Mouse (Mus musculus) neural tube, embryonic 14.5 days (tissue): ENCODE results near the gene Atad5. TPM values are rescaled to one million over a fixed set of nuclear protein-coding genes. Genes with fewer than 3 reads are reported as not detected.

ENCODE experiments used
- ATAC-seq: fragments of 200-750 bp; cut with Nextera tagmentation; 2 replicates; pipeline ENCODE4 v1.8.0; 2017; ENCODE audit warnings: low read depth, mild to moderate bottlenecking, moderate TSS enrichment, moderate library complexity
- H3K27ac ChIP-seq: fragments of 300-500 bp; sonication (generic); 2 replicates; pipeline ENCODE4 v1.5.1; 2014; ENCODE audit warnings: low read depth, mild to moderate bottlenecking, control low read depth, low read length, moderate library complexity, mixed read lengths
- H3K27me3 ChIP-seq: fragments of 300-500 bp; sonication (generic); 2 replicates; pipeline ENCODE4 v1.6.1; 2014; ENCODE audit warnings: low read length; ENCODE audit not compliant: control insufficient read depth, insufficient read depth
- H3K36me3 ChIP-seq: fragments of 300-500 bp; sonication (generic); 2 replicates; pipeline ENCODE4 v1.6.1; 2014; ENCODE audit warnings: low read length, mixed read lengths; ENCODE audit not compliant: control insufficient read depth, insufficient read depth
- H3K4me1 ChIP-seq: fragments of 300-500 bp; sonication (generic); 2 replicates; pipeline ENCODE4 v1.6.1; 2014; ENCODE audit warnings: low read length; ENCODE audit not compliant: control insufficient read depth, insufficient read depth
- H3K4me2 ChIP-seq: fragments of 300-500 bp; sonication (generic); 2 replicates; pipeline ENCODE4 v1.6.1; 2014; ENCODE audit warnings: mild to moderate bottlenecking, low read depth, low read length, control low read depth
- H3K4me3 ChIP-seq: fragments of 300-500 bp; sonication (generic); 2 replicates; pipeline ENCODE4 v1.5.1; 2014; ENCODE audit warnings: low read depth, low read length, control low read depth, mixed read lengths
- H3K9ac ChIP-seq: fragments of 300-500 bp; sonication (generic); replicated peaks from 2 replicates; pipeline ENCODE4 v1.6.1; 2014; ENCODE audit warnings: low read depth, mild to moderate bottlenecking, control low read depth, low read length, mixed read lengths
- H3K9me3 ChIP-seq: fragments of 300-500 bp; sonication (generic); 2 replicates; pipeline ENCODE4 v1.6.1; 2016; ENCODE audit warnings: low read length; ENCODE audit not compliant: control insufficient read depth
- WGBS: fragments of 180-500 bp; shearing (Covaris S2); extraction: QIAGEN DNeasy Blood & Tissue Kit; methylation state at CpG from one replicate; pipeline ENCODE4 v1.1.7; 2014; 5-methylcytosine and 5-hydroxymethylcytosine counted together
- polyA plus RNA-seq: library from polyadenylated mRNA; unstranded; fragments of >200 nt; fragmentation: Nextera tagmentation; extraction: Ambion mirVana; gene quantifications from 2 replicates; pipeline ENCODE4 v1.2.1, GENCODE M21; 2014

Gene Atad5
- polyA plus RNA-seq, 1 experiment from 2014 or later: 5.7 TPM

DNA sequence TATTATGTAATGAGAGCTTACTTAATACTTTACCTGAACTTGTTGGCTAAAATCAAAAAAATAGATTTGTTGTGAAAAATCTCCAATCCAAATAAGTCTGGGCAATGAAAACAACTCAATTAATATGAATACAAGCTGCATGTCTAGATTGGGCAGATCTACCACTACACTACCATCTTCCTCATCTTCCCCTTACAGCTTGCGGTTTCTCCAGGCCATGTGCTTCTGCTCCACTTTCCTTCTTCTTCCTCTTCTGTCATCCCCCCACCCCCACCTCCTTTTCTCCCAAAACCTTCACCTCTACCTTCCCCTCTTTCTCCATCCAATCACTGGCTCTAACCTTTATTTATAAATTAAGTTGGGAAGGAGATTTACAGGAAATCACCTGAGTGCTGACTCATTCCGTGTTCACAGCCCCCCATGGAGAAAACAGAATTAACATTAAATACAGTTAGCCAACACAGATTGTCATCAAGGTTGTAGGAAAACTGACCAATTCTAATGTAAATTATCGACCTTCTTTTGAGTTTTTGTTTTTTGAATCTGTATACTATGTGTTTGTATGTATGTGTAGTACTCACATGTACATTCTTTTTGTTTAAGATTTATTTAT is 9.3 kb downstream of the Atad5 start:
- 93% methylated on average over 3 of the region's 3 CpGs for WGBS
- Histone ChIP-seq H3K4me3 (no peak overlapping the region), H3K9me3 (no peaks in the 10 kb centered on the region), H3K36me3 (peaks cover 7% of the 10 kb centered on the region), H3K4me1 (no peaks in the 10 kb centered on the region), H3K4me2 (no peak overlapping the region), H3K27ac (no peak overlapping the region), H3K9ac (no peak overlapping the region), H3K27me3 (no peaks in the 10 kb centered on the region)
- no peak for ATAC-seq

DNA sequence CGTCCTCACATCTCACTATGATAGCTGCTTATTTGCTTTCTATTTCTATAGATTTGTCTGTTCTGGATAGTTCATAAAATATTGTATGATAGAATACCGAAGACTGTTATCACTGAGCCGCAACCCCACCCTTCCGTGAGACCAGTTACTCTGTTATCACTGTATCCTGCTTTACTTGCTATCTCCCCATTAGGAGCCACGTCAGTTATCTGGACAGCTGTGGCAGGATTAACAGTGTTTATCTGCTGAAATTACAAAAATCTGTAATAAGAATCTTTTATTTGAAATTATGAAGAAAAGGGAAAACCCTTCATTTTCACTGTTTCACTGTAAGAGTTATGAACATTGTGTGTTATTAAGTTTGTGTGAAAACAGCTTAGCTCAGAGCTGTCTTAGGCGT is 12.1 kb downstream of the Atad5 start:
- no peaks in the 10 kb centered on the region for H3K27me3 ChIP-seq
- no peak overlapping the region for H3K4me2 ChIP-seq
- H3K9me3 ChIP-seq: no peaks in the 10 kb centered on the region
- no peak overlapping the region for H3K27ac ChIP-seq
- no peak overlapping the region for H3K4me3 ChIP-seq
- no peak overlapping the region for H3K9ac ChIP-seq
- ATAC-seq: no peak
- no peaks in the 10 kb centered on the region for H3K4me1 ChIP-seq
- WGBS: 94% methylated on average over 6 of the region's 6 CpGs
- H3K36me3 ChIP-seq: peaks cover 9% of the 10 kb centered on the region; the same call in 1 of the 2 replicates

DNA sequence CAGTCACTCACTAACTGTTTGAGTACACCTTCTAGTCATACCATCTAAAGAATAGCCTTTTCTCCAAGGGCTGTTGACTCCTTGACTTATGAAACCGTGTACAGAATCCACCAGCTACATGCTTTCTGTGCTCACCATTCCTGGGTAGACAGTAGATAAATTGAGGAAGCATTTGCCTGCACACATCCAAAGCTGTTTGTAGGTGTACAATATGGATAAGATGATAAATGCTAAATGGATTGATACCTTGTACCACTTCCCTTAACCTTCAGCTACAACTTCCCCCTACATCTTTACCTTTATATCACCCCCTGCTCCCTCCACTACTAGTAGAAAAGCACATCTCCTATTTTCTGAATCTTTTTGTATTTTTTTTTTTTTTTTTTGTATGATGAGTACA is 15.2 kb downstream of the Atad5 start:
- no peaks in the 10 kb centered on the region for H3K27me3 ChIP-seq
- H3K4me3 ChIP-seq: no peak overlapping the region
- no peak overlapping the region for H3K4me2 ChIP-seq
- H3K9ac ChIP-seq: no peak overlapping the region
- H3K9me3 ChIP-seq: no peaks in the 10 kb centered on the region
- no peak overlapping the region for H3K27ac ChIP-seq
- peaks cover 8% of the 10 kb centered on the region; the same call in 1 of the 2 replicates for H3K36me3 ChIP-seq
- no peak for ATAC-seq
- no peaks in the 10 kb centered on the region for H3K4me1 ChIP-seq
- WGBS: 89% methylated on average over 1 of the region's 1 CpGs

DNA sequence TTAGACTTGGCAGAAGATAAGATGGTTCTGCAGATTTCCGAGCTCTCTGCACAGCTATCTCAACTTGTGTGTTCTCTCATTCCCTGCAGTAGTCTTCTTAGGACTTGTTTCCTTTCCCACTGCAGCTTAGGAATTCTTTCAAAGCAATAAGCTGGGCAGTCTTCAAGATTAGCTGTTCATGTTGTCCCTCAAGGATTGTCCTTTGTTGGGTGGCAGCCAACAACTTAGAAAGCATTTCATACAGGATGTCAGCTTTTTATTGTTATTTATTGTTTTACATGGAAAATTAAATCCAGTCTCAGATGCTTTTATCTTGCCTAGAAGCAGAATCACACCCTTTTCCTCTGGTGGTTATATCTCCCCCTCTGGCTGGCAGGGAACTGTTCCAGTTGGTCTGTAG is 27.2 kb downstream of the Atad5 start:
- WGBS: 82% methylated on average over 1 of the region's 1 CpGs
- Histone ChIP-seq H3K9ac (no peak overlapping the region), H3K4me2 (no peak overlapping the region), H3K36me3 (peaks cover 16% of the 10 kb centered on the region; the same call in 1 of the 2 replicates), H3K9me3 (no peaks in the 10 kb centered on the region), H3K27me3 (no peaks in the 10 kb centered on the region), H3K4me3 (no peak overlapping the region), H3K27ac (no peak overlapping the region), H3K4me1 (no peaks in the 10 kb centered on the region)
- ATAC-seq: no peak

DNA sequence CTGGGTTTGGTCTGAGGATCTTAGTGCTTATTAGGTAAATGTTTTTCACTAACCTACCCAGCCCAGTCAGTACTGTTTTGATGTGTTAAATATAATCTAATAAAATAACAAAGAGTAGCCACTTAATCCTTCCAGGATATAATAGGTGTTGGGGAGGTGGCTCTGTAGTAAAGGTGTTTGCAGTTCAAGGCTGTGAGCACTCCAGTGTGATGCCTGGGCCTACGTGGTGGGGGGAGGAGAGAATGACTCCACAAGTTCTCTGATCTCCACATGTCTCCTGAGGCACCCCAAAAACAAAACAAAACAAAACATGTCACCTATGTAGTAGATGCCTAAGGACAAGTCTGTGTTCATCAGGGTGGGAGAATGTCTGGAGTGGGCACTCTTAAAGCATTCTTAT is 42.9 kb downstream of the Atad5 start:
- Histone ChIP-seq H3K4me1 (no peaks in the 10 kb centered on the region), H3K27ac (no peak overlapping the region), H3K4me3 (no peak overlapping the region), H3K36me3 (peaks cover 2% of the 10 kb centered on the region; the same call in 1 of the 2 replicates), H3K4me2 (no peak overlapping the region), H3K9me3 (no peaks in the 10 kb centered on the region), H3K27me3 (no peaks in the 10 kb centered on the region), H3K9ac (no peak overlapping the region)
- no peak for ATAC-seq
- WGBS: 85% methylated on average over 1 of the region's 1 CpGs

DNA sequence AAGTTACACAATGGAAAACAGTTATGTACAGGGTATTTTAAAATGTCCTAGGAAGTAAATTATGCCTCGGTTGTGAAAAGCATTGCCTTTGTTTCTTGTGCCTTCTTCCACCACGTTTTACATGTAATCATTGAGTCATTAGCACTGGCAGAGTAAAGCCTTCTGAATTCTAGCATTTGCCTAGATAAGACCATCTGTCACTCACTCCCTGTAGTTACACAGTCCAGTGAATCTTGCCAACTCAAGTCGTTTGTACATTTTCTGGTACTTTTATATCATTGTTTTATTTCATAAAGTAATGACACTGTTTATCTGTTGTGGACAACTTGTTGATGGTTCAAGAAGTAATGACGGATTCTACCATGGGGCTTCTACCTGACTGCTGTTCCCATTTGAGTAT is 45.5 kb downstream of the Atad5 start:
- no peak overlapping the region for H3K27ac ChIP-seq

DNA sequence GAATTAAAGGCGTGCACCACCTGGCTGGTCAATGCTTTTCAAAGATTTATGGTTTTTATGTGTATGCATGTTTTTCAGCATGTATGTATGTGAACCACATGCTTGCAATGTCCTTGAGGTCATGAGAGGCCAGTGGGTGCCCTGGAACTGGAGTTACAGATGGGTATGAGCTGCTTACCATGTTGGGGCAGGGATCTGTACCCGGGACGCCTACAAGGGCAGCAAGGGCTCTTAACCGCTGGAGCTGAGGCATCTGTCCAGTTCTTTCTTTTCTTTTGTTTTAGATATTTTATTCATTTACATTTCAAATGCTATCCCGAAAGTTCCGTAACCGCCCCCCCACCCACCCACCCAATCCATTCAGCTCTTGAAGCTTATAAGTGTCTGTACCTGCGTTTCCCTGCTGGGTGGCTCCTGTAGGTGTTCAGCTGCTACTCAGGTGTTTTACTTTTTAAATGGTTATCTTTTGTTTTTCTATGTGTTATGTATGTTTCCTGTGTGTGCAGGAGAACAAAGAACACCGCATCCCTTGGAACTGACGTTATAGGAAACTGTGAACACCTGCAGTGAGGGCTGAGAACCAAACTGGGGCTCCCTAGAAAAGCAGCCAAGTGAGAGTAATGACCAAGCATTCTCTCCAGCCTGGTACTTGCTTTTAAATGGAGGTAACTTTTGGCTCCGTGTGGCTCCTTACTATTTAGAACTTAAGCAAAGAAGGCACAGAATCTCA is 46.9 kb downstream of the Atad5 start:
- no peaks in the 10 kb centered on the region for H3K27me3 ChIP-seq
- H3K4me1 ChIP-seq: no peaks in the 10 kb centered on the region
- H3K27ac ChIP-seq: no peak overlapping the region
- peaks cover 6% of the 10 kb centered on the region for H3K36me3 ChIP-seq
- ATAC-seq: no peak
- H3K9ac ChIP-seq: no peak overlapping the region
- WGBS: 88% methylated on average over 11 of the region's 11 CpGs
- H3K9me3 ChIP-seq: no peaks in the 10 kb centered on the region
- no peak overlapping the region for H3K4me3 ChIP-seq
- H3K4me2 ChIP-seq: no peak overlapping the region

More for the DNA sequence above, 45.5 kb downstream of the Atad5 start:
- H3K27me3 ChIP-seq: no peaks in the 10 kb centered on the region
- 69% methylated on average over 4 of the region's 4 CpGs for WGBS
- no peak overlapping the region for H3K4me3 ChIP-seq
- H3K4me1 ChIP-seq: no peaks in the 10 kb centered on the region
- no peak overlapping the region for H3K4me2 ChIP-seq
- ATAC-seq: no peak
- H3K36me3 ChIP-seq: peaks cover 6% of the 10 kb centered on the region
- no peaks in the 10 kb centered on the region for H3K9me3 ChIP-seq
- no peak overlapping the region for H3K9ac ChIP-seq

DNA sequence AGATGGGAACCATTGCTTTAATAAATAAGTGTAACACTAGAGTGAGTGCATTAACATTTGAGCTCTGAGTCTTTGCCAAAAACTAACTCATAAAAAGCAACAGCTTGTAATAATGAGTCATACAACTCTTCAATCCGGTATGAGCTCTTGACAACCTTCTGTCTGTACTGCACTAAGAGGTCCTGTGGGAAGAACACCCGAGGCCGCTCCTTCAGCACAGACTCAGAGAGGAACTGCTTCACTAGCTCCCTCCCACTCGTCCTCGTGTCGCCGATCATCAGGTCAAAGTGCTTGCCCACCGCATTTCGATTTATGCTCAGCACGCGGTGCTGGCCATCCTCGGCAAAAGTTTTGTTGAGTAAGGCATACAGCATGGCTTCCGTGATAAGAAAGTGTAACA is 47.6 kb downstream of the Atad5 start:
- Histone ChIP-seq H3K4me2 (no peak overlapping the region), H3K9me3 (no peaks in the 10 kb centered on the region), H3K4me3 (no peak overlapping the region), H3K4me1 (no peaks in the 10 kb centered on the region), H3K9ac (no peak overlapping the region), H3K27me3 (no peaks in the 10 kb centered on the region), H3K36me3 (peaks cover 6% of the 10 kb centered on the region), H3K27ac (no peak overlapping the region)
- ATAC-seq: no peak
- WGBS: 90% methylated on average over 13 of the region's 13 CpGs

DNA sequence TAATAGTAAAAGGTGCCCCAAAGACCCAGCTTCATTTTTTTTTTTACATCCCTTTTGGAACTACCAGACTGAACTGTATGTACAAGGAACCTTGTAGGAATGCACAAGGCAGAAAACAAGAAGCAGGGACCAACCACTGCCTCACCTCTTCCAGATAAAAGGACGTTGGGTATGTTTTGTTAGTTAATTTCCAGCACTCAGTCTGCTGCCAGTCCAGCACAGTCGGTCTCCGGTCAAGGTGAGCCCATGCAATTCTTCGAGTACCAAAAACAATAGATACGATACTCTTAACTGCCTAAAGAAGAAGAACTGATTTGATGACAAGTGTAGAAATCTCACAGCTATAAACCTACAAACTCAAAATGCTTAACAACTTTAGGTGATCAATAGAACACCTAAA is 48.6 kb downstream of the Atad5 start:
- no peak overlapping the region for H3K9ac ChIP-seq
- no peaks in the 10 kb centered on the region for H3K9me3 ChIP-seq
- H3K4me2 ChIP-seq: no peak overlapping the region
- peaks cover 3% of the 10 kb centered on the region; the same call in 1 of the 2 replicates for H3K4me1 ChIP-seq
- no peak overlapping the region for H3K27ac ChIP-seq
- H3K4me3 ChIP-seq: no peak overlapping the region
- peaks cover 6% of the 10 kb centered on the region for H3K36me3 ChIP-seq
- no peaks in the 10 kb centered on the region for H3K27me3 ChIP-seq
- no peak for ATAC-seq
- WGBS: 90% methylated on average over 5 of the region's 5 CpGs
